Mouse (Mus musculus) hindbrain, embryonic 14.5 days (tissue): Measurements from ENCODE around the gene Cdk5rap3. TPM values are rescaled to one million over a fixed set of nuclear protein-coding genes. Genes with fewer than 3 reads are reported as not detected.

ENCODE experiments used
- ATAC-seq: fragments of 200-750 bp; cut with Nextera tagmentation; 2 replicates; pipeline ENCODE4 v1.8.0; 2017; ENCODE audit warnings: moderate number of reproducible peaks, mild to moderate bottlenecking, moderate TSS enrichment, moderate library complexity; ENCODE audit not compliant: low FRiP score
- DNase-seq: peaks from one replicate; pipeline ENCODE4 v3.0.0-alpha.2; 2015; ENCODE audit warnings: low spot score
- H3K27ac ChIP-seq: fragments of 300-500 bp; sonication (generic); 2 replicates; pipeline ENCODE4 v1.5.1; 2014; ENCODE audit warnings: mild to moderate bottlenecking, moderate library complexity
- H3K27me3 ChIP-seq: fragments of 300-500 bp; sonication (generic); 2 replicates; pipeline ENCODE4 v1.6.1; 2014; ENCODE audit warnings: mild to moderate bottlenecking, low read length, mixed read lengths; ENCODE audit not compliant: control insufficient read depth, insufficient read depth
- H3K36me3 ChIP-seq: fragments of 300-500 bp; sonication (generic); replicated peaks from 2 replicates; pipeline ENCODE4 v1.6.1; 2014; ENCODE audit not compliant: control insufficient read depth, insufficient read depth
- H3K4me1 ChIP-seq: fragments of 300-500 bp; sonication (generic); replicated peaks from 2 replicates; pipeline ENCODE4 v1.6.1; 2014; ENCODE audit warnings: antibody characterized with exemption, low read length, mixed read lengths; ENCODE audit not compliant: control insufficient read depth, insufficient read depth
- H3K4me2 ChIP-seq: fragments of 300-500 bp; sonication (generic); replicated peaks from 2 replicates; pipeline ENCODE4 v1.6.1; 2014; ENCODE audit warnings: mild to moderate bottlenecking, moderate library complexity
- H3K4me3 ChIP-seq: fragments of 300-500 bp; sonication (generic); replicated peaks from 2 replicates; pipeline ENCODE4 v1.5.1; 2014; ENCODE audit warnings: mild to moderate bottlenecking, low read length
- H3K9ac ChIP-seq: fragments of 300-500 bp; sonication (generic); 2 replicates; pipeline ENCODE4 v1.6.1; 2014
- H3K9me3 ChIP-seq: fragments of 300-500 bp; sonication (generic); 2 replicates; pipeline ENCODE4 v1.6.1; 2016; ENCODE audit warnings: low read length; ENCODE audit not compliant: control insufficient read depth
- WGBS: fragments of 180-500 bp; shearing (Covaris S2); extraction: QIAGEN DNeasy Blood & Tissue Kit; methylation state at CpG from one replicate; pipeline ENCODE4 v1.1.7; 2014; 5-methylcytosine and 5-hydroxymethylcytosine counted together
- polyA plus RNA-seq: library from polyadenylated mRNA; unstranded; fragments of >200 nt; fragmentation: Nextera tagmentation; extraction: Ambion mirVana; gene quantifications from 2 replicates; pipeline ENCODE4 v1.2.1, GENCODE M21; 2014

Gene Cdk5rap3
- polyA plus RNA-seq, 1 experiment from 2014 or later, result 77.8 TPM

- 6% methylated on average over 16 of the region's 16 CpGs for WGBS
- H3K9ac ChIP-seq, result peak overlapping the region; percentile 18; the same call in 1 of the 2 replicates
- DNase-seq (peak; percentile 71), ATAC-seq (peak; percentile 76)
- peak overlapping the region; percentile 83 for H3K27ac ChIP-seq
- no peaks in the 10 kb centered on the region for H3K9me3 ChIP-seq
- no peaks in the 10 kb centered on the region for H3K27me3 ChIP-seq
- peaks cover 72% of the 10 kb centered on the region for H3K4me1 ChIP-seq
- no peak overlapping the region for H3K4me2 ChIP-seq
- peaks cover 6% of the 10 kb centered on the region for H3K36me3 ChIP-seq
- H3K4me3 ChIP-seq, result no peak overlapping the region
Observed at GRCm38 (mm10) chr11:96902639-96903635, 13.4 kb downstream of the Cdk5rap3 start.

DNA sequence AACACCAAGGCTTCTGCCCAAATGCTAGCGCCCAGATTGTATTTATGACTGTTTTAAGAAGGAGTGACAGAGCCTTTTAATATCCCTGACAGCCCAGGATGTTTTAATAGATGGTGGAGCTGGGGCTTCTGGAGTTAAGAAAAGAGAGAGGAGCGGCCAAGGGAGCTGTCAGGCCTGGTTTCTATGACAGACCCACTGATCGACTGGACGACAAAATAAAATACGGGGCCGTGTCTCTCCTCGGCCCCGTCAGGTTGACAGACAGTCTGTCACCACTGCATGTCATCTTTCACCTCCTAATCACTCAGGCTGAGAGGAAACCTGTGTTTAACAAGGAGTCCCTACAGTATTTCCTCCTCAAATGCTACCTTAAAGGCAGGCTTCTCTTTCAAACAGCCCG, 15.0 kb downstream of the Cdk5rap3 start:
- DNase-seq, result no peak
- peaks cover 61% of the 10 kb centered on the region for H3K4me1 ChIP-seq

GRCm38 (mm10) chr11:96899449-96900306, 16.6 kb downstream of the Cdk5rap3 start:
- H3K27ac ChIP-seq, result peak overlapping the region; percentile 76
- no peaks in the 10 kb centered on the region for H3K36me3 ChIP-seq
- H3K9ac ChIP-seq, result peak overlapping the region; percentile 4; the same call in 1 of the 2 replicates
- DNase-seq (no peak), ATAC-seq (peak; percentile 46; the same call in 1 of the 2 replicates)
- peaks cover 51% of the 10 kb centered on the region for H3K4me1 ChIP-seq
- no peaks in the 10 kb centered on the region for H3K9me3 ChIP-seq
- 0 out of 2 replicates have a peak overlapping the region, but pooled peaks have one; percentile 18 for H3K4me2 ChIP-seq
- H3K4me3 ChIP-seq, result no peak overlapping the region
- H3K27me3 ChIP-seq, result no peaks in the 10 kb centered on the region
- 15% methylated on average over 13 of the region's 13 CpGs for WGBS

More for the DNA sequence above, 15.0 kb downstream of the Cdk5rap3 start:
- no peaks in the 10 kb centered on the region for H3K36me3 ChIP-seq
- WGBS, result 27% methylated on average over 9 of the region's 9 CpGs
- no peak overlapping the region for H3K9ac ChIP-seq
- H3K4me3 ChIP-seq, result no peak overlapping the region
- H3K27me3 ChIP-seq, result no peaks in the 10 kb centered on the region
- ATAC-seq, result no peak
- H3K4me2 ChIP-seq, result no peak overlapping the region
- H3K27ac ChIP-seq, result peak overlapping the region; percentile 83
- H3K9me3 ChIP-seq, result no peaks in the 10 kb centered on the region

DNA sequence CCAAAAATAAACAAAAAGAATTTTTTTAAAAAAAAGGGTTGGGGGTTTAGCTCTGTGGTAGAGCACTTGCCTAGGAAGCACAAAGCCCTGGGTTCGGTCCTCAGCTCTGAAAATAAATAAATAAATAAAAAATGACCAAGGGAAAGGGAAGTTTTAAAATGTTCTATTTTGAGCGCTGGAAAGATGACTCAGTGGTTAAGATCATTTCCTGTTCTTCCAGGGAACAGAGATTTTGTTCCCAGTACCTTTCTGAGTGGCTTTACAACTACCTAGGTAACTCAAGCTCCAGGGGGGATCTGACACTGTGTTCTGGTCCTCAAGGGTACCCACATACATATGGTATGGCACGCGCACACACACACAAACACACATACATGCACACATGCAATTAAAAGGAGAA, 20.4 kb downstream of the Cdk5rap3 start:
- DNase-seq (no peak), ATAC-seq (no peak)
- Histone ChIP-seq H3K9ac (no peak overlapping the region), H3K27ac (no peak overlapping the region), H3K4me2 (no peak overlapping the region), H3K4me3 (no peak overlapping the region), H3K9me3 (no peaks in the 10 kb centered on the region), H3K4me1 (peaks cover 32% of the 10 kb centered on the region), H3K36me3 (no peaks in the 10 kb centered on the region), H3K27me3 (no peaks in the 10 kb centered on the region)
- WGBS, result 94% methylated on average over 4 of the region's 4 CpGs

- H3K4me2 ChIP-seq, result no peak overlapping the region
- H3K27me3 ChIP-seq, result no peaks in the 10 kb centered on the region
- H3K9ac ChIP-seq, result no peak overlapping the region
- peak overlapping the region; percentile 60 for H3K27ac ChIP-seq
- H3K9me3 ChIP-seq, result no peaks in the 10 kb centered on the region
- DNase-seq, result no peak
- H3K4me3 ChIP-seq, result no peak overlapping the region
- 26% methylated on average over 11 of the region's 11 CpGs for WGBS
- ATAC-seq, result peak; percentile 53; the same call in 1 of the 2 replicates
- H3K4me1 ChIP-seq, result peaks cover 14% of the 10 kb centered on the region
- H3K36me3 ChIP-seq, result no peaks in the 10 kb centered on the region
Observed at GRCm38 (mm10) chr11:96893203-96893842, 23.0 kb downstream of the Cdk5rap3 start.

DNA sequence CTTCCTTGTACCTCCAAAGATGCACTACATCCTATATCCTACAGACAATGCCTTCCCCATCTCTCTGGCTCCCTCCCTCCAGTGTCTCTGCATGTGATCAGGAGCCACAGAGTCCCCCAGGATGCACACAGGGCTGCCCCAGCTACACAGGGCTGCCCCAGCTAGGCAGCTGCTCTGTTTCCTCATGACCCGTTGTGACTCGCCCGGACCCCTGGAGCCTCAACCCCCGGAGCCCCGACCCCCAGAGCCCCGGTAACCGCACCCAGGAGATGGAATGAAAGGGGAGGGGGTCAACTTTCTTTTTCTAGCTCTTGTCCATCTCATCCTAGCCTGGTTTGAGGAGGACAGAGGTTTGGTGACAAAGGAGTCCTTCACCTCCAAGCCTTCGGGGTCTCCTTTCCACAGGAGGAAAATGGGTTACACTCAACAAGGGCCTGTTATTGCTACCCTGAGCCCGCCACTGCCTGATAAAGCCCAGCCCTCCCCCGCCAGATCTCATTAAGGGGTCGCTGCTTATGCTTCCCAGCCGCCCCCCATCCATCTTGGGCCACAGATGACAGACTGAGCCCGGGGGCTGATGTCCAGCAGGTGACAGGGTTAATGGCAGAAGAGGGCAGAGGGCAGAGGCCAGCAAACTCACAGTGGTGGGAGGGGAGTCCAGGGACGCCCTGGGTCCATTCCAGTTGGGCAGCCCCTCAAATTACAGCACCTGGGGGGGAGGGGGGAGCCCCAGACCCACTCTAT, 24.3 kb downstream of the Cdk5rap3 start:
- Histone ChIP-seq H3K36me3 (no peaks in the 10 kb centered on the region), H3K9ac (no peak overlapping the region), H3K9me3 (no peaks in the 10 kb centered on the region), H3K27ac (no peak overlapping the region), H3K4me3 (no peak overlapping the region), H3K27me3 (no peaks in the 10 kb centered on the region), H3K4me1 (peaks cover 18% of the 10 kb centered on the region), H3K4me2 (no peak overlapping the region)
- WGBS, result 27% methylated on average over 14 of the region's 14 CpGs
- DNase-seq (no peak), ATAC-seq (no peak)

GRCm38 (mm10) chr11:96886942-96887546, 29.3 kb downstream of the Cdk5rap3 start:
- H3K9me3 ChIP-seq, result no peaks in the 10 kb centered on the region
- ATAC-seq, result no peak
- H3K4me2 ChIP-seq, result no peak overlapping the region
- no peak overlapping the region for H3K9ac ChIP-seq
- H3K27me3 ChIP-seq, result no peaks in the 10 kb centered on the region
- H3K36me3 ChIP-seq, result no peaks in the 10 kb centered on the region
- no peak for DNase-seq
- H3K4me3 ChIP-seq, result no peak overlapping the region
- 78% methylated on average over 8 of the region's 8 CpGs for WGBS
- peaks cover 22% of the 10 kb centered on the region for H3K4me1 ChIP-seq
- H3K27ac ChIP-seq, result peak overlapping the region; percentile 89

- Histone ChIP-seq H3K4me3 (no peak overlapping the region), H3K27ac (peak overlapping the region; percentile 89), H3K36me3 (no peaks in the 10 kb centered on the region), H3K4me1 (peaks cover 22% of the 10 kb centered on the region), H3K4me2 (no peak overlapping the region; the same call in 1 of the 2 replicates), H3K9ac (0 out of 2 replicates have a peak overlapping the region, but pooled peaks have one; percentile 7), H3K27me3 (no peaks in the 10 kb centered on the region), H3K9me3 (no peaks in the 10 kb centered on the region)
- WGBS, result 16% methylated on average over 5 of the region's 5 CpGs
- peak; percentile 80; the same call in 1 of the 2 replicates for ATAC-seq
- DNase-seq, result peak; percentile 52
Observed at GRCm38 (mm10) chr11:96885901-96886340, 30.4 kb downstream of the Cdk5rap3 start.
